Mouse (Mus musculus) embryonic fibroblast, embryonic 13.5 days (primary cell): ENCODE measurements at regions not wholly inside any gene's neighbourhood (a gene's known extent, or its start where the extent isn't known, plus 50 kb on each side); places are given as distances from the start of the nearest gene placed in this dataset.

Source experiments
- CTCF ChIP-seq: IDR thresholded peaks from 2 replicates; pipeline ENCODE4 v1.5.1; 2011; ENCODE audit warnings: mild to moderate bottlenecking, control low read depth, low read length, moderate library complexity, borderline replicate concordance; ENCODE audit not compliant: insufficient read depth
- POLR2A ChIP-seq: IDR thresholded peaks from 2 replicates; pipeline ENCODE4 v1.6.1; 2011; ENCODE audit warnings: low read depth, mild to moderate bottlenecking, control low read depth, low read length, moderate library complexity

DNA sequence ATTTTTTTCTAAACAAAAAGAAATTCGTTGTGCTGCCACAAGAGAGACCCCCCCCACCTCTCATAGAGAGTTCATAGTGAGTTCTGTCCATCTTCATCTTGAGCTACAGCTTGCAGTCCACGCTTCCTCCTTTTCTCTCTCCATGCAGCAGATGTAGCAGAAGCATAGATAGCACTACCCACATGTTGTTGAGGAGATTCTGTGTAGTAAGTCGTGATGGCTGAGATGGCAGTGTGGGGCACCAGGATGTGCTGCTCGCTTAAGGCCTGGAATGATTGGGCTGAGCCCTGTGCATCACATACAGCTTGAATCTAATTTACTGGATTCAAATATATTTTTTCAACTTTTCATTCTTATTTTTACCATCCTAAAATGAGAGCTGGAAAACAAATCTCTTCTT lies 184.4 kb upstream of the Ccn2 start:
- TF ChIP-seq CTCF = no peak
- no peak for TF ChIP-seq POLR2A
